Mouse (Mus musculus): Measurements from ENCODE around the gene Spdye4a. TPM values are rescaled to one million over a fixed set of nuclear protein-coding genes. Genes with fewer than 3 reads are reported as not detected.
"Not testable (repeated sequence)": the region's sequence is repeated elsewhere in the genome, so short reads cannot be mapped to it uniquely, and the experiment has no call there.

Spdye4a gene
- polyA plus RNA-seq, 1 experiment: 12.1 TPM

- peak within 1 kb of the TSS; percentile 72 for H3K4me3 ChIP-seq (ENCODE audit: control insufficient read depth, low read depth, low read length)
- H3K27me3 ChIP-seq (ENCODE audit: control insufficient read depth, insufficient read depth, low read length): no peaks in the 10 kb centered on the region
- H3K27ac ChIP-seq (ENCODE audit: control insufficient read depth, insufficient read depth, low read depth, low read length): peak within 1 kb of the TSS; percentile 33
- no peaks in the 10 kb centered on the region for H3K36me3 ChIP-seq (ENCODE audit: control insufficient read depth, insufficient read depth, low read length)
- TF ChIP-seq CTCF (IDR thresholded peaks at IDR 0.05; ENCODE audit: control insufficient read depth, insufficient read depth, insufficient replicate concordance, low read depth, low read length) (peak; percentile 27; the same call in 1 of the 2 replicates), POLR2A (IDR thresholded peaks at IDR 0.05; ENCODE audit: control insufficient read depth, low read depth, low read length) (peak; percentile 72)
- H3K4me1 ChIP-seq (ENCODE audit: control insufficient read depth, insufficient read depth, low read length): peaks cover 2% of the 10 kb centered on the region
Measured at GRCm38 (mm10) chr5:143235028-143235693, 8.5 kb upstream of the Spdye4a start, which contains the start of gene Zfp12. Gene Zfp12 (plus strand): TSS chr5:143235163.

GRCm38 (mm10) chr5:143222287-143222686 is 4.4 kb downstream of the Spdye4a start:
- Histone ChIP-seq H3K4me3 (ENCODE audit: control insufficient read depth, low read depth, low read length) (no peak overlapping the region), H3K36me3 (ENCODE audit: control insufficient read depth, insufficient read depth, low read length) (no peaks in the 10 kb centered on the region), H3K4me1 (ENCODE audit: control insufficient read depth, insufficient read depth, low read length) (peaks cover 9% of the 10 kb centered on the region), H3K27me3 (ENCODE audit: control insufficient read depth, insufficient read depth, low read length) (no peaks in the 10 kb centered on the region), H3K27ac (ENCODE audit: control insufficient read depth, insufficient read depth, low read depth, low read length) (no peak overlapping the region)
- TF ChIP-seq POLR2A (IDR thresholded peaks at IDR 0.05; ENCODE audit: control insufficient read depth, low read depth, low read length): no peak
- no peak for TF ChIP-seq CTCF (IDR thresholded peaks at IDR 0.05; ENCODE audit: control insufficient read depth, insufficient read depth, insufficient replicate concordance, low read depth, low read length)

GRCm38 (mm10) chr5:143220996-143221395 is 5.7 kb downstream of the Spdye4a start:
- no peaks in the 10 kb centered on the region for H3K27me3 ChIP-seq (ENCODE audit: control insufficient read depth, insufficient read depth, low read length)

GRCm38 (mm10) chr5:143213832-143214231 is 12.9 kb downstream of the Spdye4a start:
- TF ChIP-seq CTCF (IDR thresholded peaks at IDR 0.05; ENCODE audit: control insufficient read depth, insufficient read depth, insufficient replicate concordance, low read depth, low read length) (no peak), POLR2A (IDR thresholded peaks at IDR 0.05; ENCODE audit: control insufficient read depth, low read depth, low read length) (no peak)
- Histone ChIP-seq H3K27me3 (ENCODE audit: control insufficient read depth, insufficient read depth, low read length) (no peaks in the 10 kb centered on the region), H3K36me3 (ENCODE audit: control insufficient read depth, insufficient read depth, low read length) (no peaks in the 10 kb centered on the region), H3K4me1 (ENCODE audit: control insufficient read depth, insufficient read depth, low read length) (no peaks in the 10 kb centered on the region), H3K4me3 (ENCODE audit: control insufficient read depth, low read depth, low read length) (no peak overlapping the region), H3K27ac (ENCODE audit: control insufficient read depth, insufficient read depth, low read depth, low read length) (no peak overlapping the region)

More at GRCm38 (mm10) chr5:143220996-143221395, 5.7 kb downstream of the Spdye4a start:
- no peak overlapping the region for H3K27ac ChIP-seq (ENCODE audit: control insufficient read depth, insufficient read depth, low read depth, low read length)
- no peak overlapping the region for H3K4me3 ChIP-seq (ENCODE audit: control insufficient read depth, low read depth, low read length)
- H3K36me3 ChIP-seq (ENCODE audit: control insufficient read depth, insufficient read depth, low read length): no peaks in the 10 kb centered on the region
- TF ChIP-seq POLR2A (IDR thresholded peaks at IDR 0.05; ENCODE audit: control insufficient read depth, low read depth, low read length): no peak
- TF ChIP-seq CTCF (IDR thresholded peaks at IDR 0.05; ENCODE audit: control insufficient read depth, insufficient read depth, insufficient replicate concordance, low read depth, low read length): no peak
- H3K4me1 ChIP-seq (ENCODE audit: control insufficient read depth, insufficient read depth, low read length): peaks cover 6% of the 10 kb centered on the region

- Histone ChIP-seq H3K27me3 (ENCODE audit: control insufficient read depth, insufficient read depth, low read length) (no peaks in the 10 kb centered on the region), H3K4me1 (ENCODE audit: control insufficient read depth, insufficient read depth, low read length) (no peaks in the 10 kb centered on the region), H3K36me3 (ENCODE audit: control insufficient read depth, insufficient read depth, low read length) (no peaks in the 10 kb centered on the region), H3K4me3 (ENCODE audit: control insufficient read depth, low read depth, low read length) (no peak overlapping the region), H3K27ac (ENCODE audit: control insufficient read depth, insufficient read depth, low read depth, low read length) (no peak overlapping the region)
- peak; percentile 46; the same call in 1 of the 2 replicates for TF ChIP-seq CTCF (IDR thresholded peaks at IDR 0.05; ENCODE audit: control insufficient read depth, insufficient read depth, insufficient replicate concordance, low read depth, low read length)
- no peak for TF ChIP-seq POLR2A (IDR thresholded peaks at IDR 0.05; ENCODE audit: control insufficient read depth, low read depth, low read length)
Measured at GRCm38 (mm10) chr5:143205015-143205414, 21.7 kb downstream of the Spdye4a start.

- TF ChIP-seq CTCF (IDR thresholded peaks at IDR 0.05; ENCODE audit: control insufficient read depth, insufficient read depth, insufficient replicate concordance, low read depth, low read length) (no peak), POLR2A (IDR thresholded peaks at IDR 0.05; ENCODE audit: control insufficient read depth, low read depth, low read length) (no peak)
- no peaks in the 10 kb centered on the region for H3K27me3 ChIP-seq (ENCODE audit: control insufficient read depth, insufficient read depth, low read length)
- H3K4me3 ChIP-seq (ENCODE audit: control insufficient read depth, low read depth, low read length): no peak overlapping the region
- no peaks in the 10 kb centered on the region for H3K36me3 ChIP-seq (ENCODE audit: control insufficient read depth, insufficient read depth, low read length)
- H3K4me1 ChIP-seq (ENCODE audit: control insufficient read depth, insufficient read depth, low read length): no peaks in the 10 kb centered on the region
- H3K27ac ChIP-seq (ENCODE audit: control insufficient read depth, insufficient read depth, low read depth, low read length): no peak overlapping the region
Measured at GRCm38 (mm10) chr5:143196506-143196905, 30.2 kb downstream of the Spdye4a start.

GRCm38 (mm10) chr5:143195166-143195565 is 31.5 kb downstream of the Spdye4a start:
- Histone ChIP-seq H3K27me3 (ENCODE audit: control insufficient read depth, insufficient read depth, low read length) (no peaks in the 10 kb centered on the region), H3K36me3 (ENCODE audit: control insufficient read depth, insufficient read depth, low read length) (no peaks in the 10 kb centered on the region), H3K4me1 (ENCODE audit: control insufficient read depth, insufficient read depth, low read length) (no peaks in the 10 kb centered on the region), H3K4me3 (ENCODE audit: control insufficient read depth, low read depth, low read length) (no peak overlapping the region), H3K27ac (ENCODE audit: control insufficient read depth, insufficient read depth, low read depth, low read length) (no peak overlapping the region)
- TF ChIP-seq CTCF (IDR thresholded peaks at IDR 0.05; ENCODE audit: control insufficient read depth, insufficient read depth, insufficient replicate concordance, low read depth, low read length): no peak
- TF ChIP-seq POLR2A (IDR thresholded peaks at IDR 0.05; ENCODE audit: control insufficient read depth, low read depth, low read length): no peak

- not testable (repeated sequence) for H3K27me3 ChIP-seq (ENCODE audit: control insufficient read depth, insufficient read depth, low read length); H3K27ac ChIP-seq (ENCODE audit: control insufficient read depth, insufficient read depth, low read depth, low read length); H3K4me1 ChIP-seq (ENCODE audit: control insufficient read depth, insufficient read depth, low read length); H3K4me3 ChIP-seq (ENCODE audit: control insufficient read depth, low read depth, low read length); H3K36me3 ChIP-seq (ENCODE audit: control insufficient read depth, insufficient read depth, low read length)
Measured at GRCm38 (mm10) chr5:143194747-143195146, 31.9 kb downstream of the Spdye4a start.

Data from testis, adult 2 months (tissue).